Mouse (Mus musculus) intestine, embryonic 14.5 days (tissue): ENCODE measurements at regions not wholly inside any gene's neighbourhood (a gene's known extent, or its start where the extent isn't known, plus 50 kb on each side); places are given as distances from the start of the nearest gene placed in this dataset.
A peak's percentile ranks its signal among the peaks of the same experiment; 100 is the strongest.

ENCODE experiments used
- ATAC-seq: fragments of 200-750 bp; cut with Nextera tagmentation; replicated peaks from 2 replicates; pipeline ENCODE4 v1.8.0; 2017; ENCODE audit warnings: low read depth, moderate number of reproducible peaks, moderate TSS enrichment, moderate library complexity; ENCODE audit not compliant: low FRiP score, low TSS enrichment
- DNase-seq: peaks from one replicate; pipeline ENCODE4 v3.0.0-alpha.2; 2018; ENCODE audit warnings: low spot score
- H3K27ac ChIP-seq: fragments of 300-500 bp; sonication (generic); 2 replicates; pipeline ENCODE4 v1.5.1; 2014; ENCODE audit warnings: low read depth, mild to moderate bottlenecking, control low read depth
- H3K27me3 ChIP-seq: fragments of 300-500 bp; sonication (generic); replicated peaks from 2 replicates; pipeline ENCODE4 v1.6.1; 2014; ENCODE audit warnings: low read length, control low read depth; ENCODE audit not compliant: control insufficient read depth, insufficient read depth
- H3K36me3 ChIP-seq: fragments of 300-500 bp; sonication (generic); 2 replicates; pipeline ENCODE4 v1.6.1; 2014; ENCODE audit warnings: low read length, control low read depth; ENCODE audit not compliant: control insufficient read depth, insufficient read depth
- H3K4me1 ChIP-seq: fragments of 300-500 bp; sonication (generic); replicated peaks from 2 replicates; pipeline ENCODE4 v1.6.1; 2014; ENCODE audit warnings: low read length, control low read depth, mixed read lengths; ENCODE audit not compliant: control insufficient read depth, insufficient read depth
- H3K4me2 ChIP-seq: fragments of 300-500 bp; sonication (generic); 2 replicates; pipeline ENCODE4 v1.6.1; 2014; ENCODE audit warnings: low read length
- H3K4me3 ChIP-seq: fragments of 300-500 bp; sonication (generic); 2 replicates; pipeline ENCODE4 v1.5.1; 2014; ENCODE audit warnings: low read depth, low read length, control low read depth, mixed read lengths
- H3K9ac ChIP-seq: fragments of 300-500 bp; sonication (generic); 2 replicates; pipeline ENCODE4 v1.6.1; 2014; ENCODE audit warnings: mild to moderate bottlenecking, low read length
- H3K9me3 ChIP-seq: fragments of 300-500 bp; sonication (generic); 2 replicates; pipeline ENCODE4 v1.6.1; 2016; ENCODE audit warnings: low read length, control low read depth; ENCODE audit not compliant: control insufficient read depth
- WGBS: fragments of 180-500 bp; shearing (Covaris S2); extraction: QIAGEN DNeasy Blood & Tissue Kit; methylation state at CpG from one replicate; pipeline ENCODE4 v1.1.7; 2014; 5-methylcytosine and 5-hydroxymethylcytosine counted together

- no peaks in the 10 kb centered on the region for H3K9me3 ChIP-seq
- no peak overlapping the region; the same call in 1 of the 2 replicates for H3K4me3 ChIP-seq
- 17% methylated on average over 9 of the region's 9 CpGs for WGBS
- H3K4me1 ChIP-seq = peaks cover 31% of the 10 kb centered on the region
- H3K36me3 ChIP-seq = no peaks in the 10 kb centered on the region
- H3K9ac ChIP-seq = 0 out of 2 replicates have a peak overlapping the region, but pooled peaks have one; percentile 25
- H3K27me3 ChIP-seq = no peaks in the 10 kb centered on the region
- ATAC-seq = no peak
- peak overlapping the region; percentile 48 for H3K4me2 ChIP-seq
- peak overlapping the region; percentile 83 for H3K27ac ChIP-seq
- peak; percentile 57 for DNase-seq
Observed at GRCm38 (mm10) chr2:116971666-116972613, 93.4 kb downstream of the Tmco5 start.

DNA sequence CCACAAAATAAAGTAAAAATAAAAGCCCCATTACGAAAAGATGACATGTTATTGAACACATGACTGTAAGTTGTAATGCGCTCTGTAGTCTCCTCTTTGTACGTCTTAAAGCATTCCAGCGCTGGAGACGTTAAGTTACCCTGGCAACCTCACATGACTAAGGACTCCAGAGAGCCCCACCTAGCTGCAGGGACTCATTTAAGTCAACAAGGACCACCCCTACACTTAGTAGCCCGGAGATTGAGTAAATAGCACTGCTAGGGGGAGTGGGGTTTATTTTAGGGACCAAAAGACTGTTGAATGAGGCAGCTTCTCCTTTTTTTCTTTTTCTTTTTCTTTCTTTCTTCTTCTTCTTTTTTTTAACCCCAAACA, 94.1 kb downstream of the Tmco5 start:
- Histone ChIP-seq H3K9me3 (no peaks in the 10 kb centered on the region), H3K4me3 (no peak overlapping the region; the same call in 1 of the 2 replicates), H3K36me3 (no peaks in the 10 kb centered on the region), H3K4me2 (peak overlapping the region; percentile 48), H3K9ac (0 out of 2 replicates have a peak overlapping the region, but pooled peaks have one; percentile 25), H3K27me3 (no peaks in the 10 kb centered on the region), H3K27ac (peak overlapping the region; percentile 83), H3K4me1 (peaks cover 36% of the 10 kb centered on the region)
- ATAC-seq = peak; percentile 34; the same call in 1 of the 2 replicates
- DNase-seq = no peak
- 5% methylated on average over 6 of the region's 6 CpGs for WGBS

GRCm38 (mm10) chr2:116973441-116973840, 95.0 kb downstream of the Tmco5 start:
- WGBS = 67% methylated on average over 3 of the region's 3 CpGs
- Histone ChIP-seq H3K27ac (no peak overlapping the region), H3K36me3 (no peaks in the 10 kb centered on the region), H3K27me3 (no peaks in the 10 kb centered on the region), H3K4me3 (no peak overlapping the region), H3K4me1 (peaks cover 39% of the 10 kb centered on the region), H3K9ac (no peak overlapping the region), H3K4me2 (no peak overlapping the region), H3K9me3 (no peaks in the 10 kb centered on the region)
- ATAC-seq (no peak), DNase-seq (no peak)

GRCm38 (mm10) chr2:116974152-116974551, 95.7 kb downstream of the Tmco5 start:
- H3K27me3 ChIP-seq = no peaks in the 10 kb centered on the region
- peaks cover 40% of the 10 kb centered on the region for H3K4me1 ChIP-seq
- no peaks in the 10 kb centered on the region for H3K36me3 ChIP-seq
- no peak overlapping the region for H3K4me3 ChIP-seq
- DNase-seq (no peak), ATAC-seq (no peak)
- no peak overlapping the region for H3K4me2 ChIP-seq
- 79% methylated on average over 9 of the region's 9 CpGs for WGBS
- H3K27ac ChIP-seq = peak overlapping the region; percentile 98; the same call in 1 of the 2 replicates
- H3K9me3 ChIP-seq = no peaks in the 10 kb centered on the region
- no peak overlapping the region for H3K9ac ChIP-seq

GRCm38 (mm10) chr2:116974569-116975060, 96.1 kb downstream of the Tmco5 start:
- peak overlapping the region; percentile 49; the same call in 1 of the 2 replicates for H3K4me3 ChIP-seq
- DNase-seq (no peak), ATAC-seq (no peak)
- no peaks in the 10 kb centered on the region for H3K36me3 ChIP-seq
- peak overlapping the region; percentile 69 for H3K4me2 ChIP-seq
- H3K9me3 ChIP-seq = no peaks in the 10 kb centered on the region
- H3K9ac ChIP-seq = peak overlapping the region; percentile 88; the same call in 1 of the 2 replicates
- no peaks in the 10 kb centered on the region for H3K27me3 ChIP-seq
- 45% methylated on average over 7 of the region's 7 CpGs for WGBS
- peak overlapping the region; percentile 98 for H3K27ac ChIP-seq
- peaks cover 44% of the 10 kb centered on the region for H3K4me1 ChIP-seq

GRCm38 (mm10) chr2:116975091-116975600, 96.7 kb downstream of the Tmco5 start:
- no peaks in the 10 kb centered on the region for H3K36me3 ChIP-seq
- no peaks in the 10 kb centered on the region for H3K9me3 ChIP-seq
- H3K27me3 ChIP-seq = no peaks in the 10 kb centered on the region
- H3K4me2 ChIP-seq = peak overlapping the region; percentile 69
- ATAC-seq (peak; percentile 13), DNase-seq (no peak)
- 2% methylated on average over 14 of the region's 14 CpGs for WGBS
- H3K9ac ChIP-seq = peak overlapping the region; percentile 88
- H3K27ac ChIP-seq = peak overlapping the region; percentile 98
- peaks cover 50% of the 10 kb centered on the region for H3K4me1 ChIP-seq
- peak overlapping the region; percentile 49 for H3K4me3 ChIP-seq

- peak; percentile 86 for ATAC-seq
- Histone ChIP-seq H3K27me3 (no peaks in the 10 kb centered on the region), H3K9ac (peak overlapping the region; percentile 88), H3K4me2 (peak overlapping the region; percentile 69), H3K4me1 (peaks cover 57% of the 10 kb centered on the region), H3K9me3 (no peaks in the 10 kb centered on the region), H3K36me3 (no peaks in the 10 kb centered on the region), H3K4me3 (peak overlapping the region; percentile 49), H3K27ac (peak overlapping the region; percentile 98)
- DNase-seq = peak; percentile 93
- WGBS = under 1% methylated on average over 54 of the region's 54 CpGs
Observed at GRCm38 (mm10) chr2:116975601-116976431, 97.3 kb downstream of the Tmco5 start.

DNA sequence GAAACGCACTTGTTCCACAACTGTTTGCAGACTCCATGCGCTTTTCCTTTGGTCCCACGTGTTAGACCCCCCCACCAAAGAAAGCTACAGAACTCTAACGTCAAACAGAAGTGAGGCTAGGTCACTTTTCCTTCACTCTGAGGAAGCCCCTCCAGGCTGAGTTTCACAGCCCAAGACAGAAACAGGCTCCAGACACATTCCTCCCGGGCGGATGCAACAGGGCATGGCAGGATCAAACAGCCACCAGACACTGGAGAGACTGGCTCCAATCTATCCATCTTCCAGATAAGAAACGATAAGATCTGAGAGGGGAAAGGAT, 97.9 kb downstream of the Tmco5 start:
- peak overlapping the region; percentile 69 for H3K4me2 ChIP-seq
- H3K9ac ChIP-seq = peak overlapping the region; percentile 29; the same call in 1 of the 2 replicates
- 0 out of 2 replicates have a peak, but pooled peaks have one; percentile 16 for ATAC-seq
- H3K27ac ChIP-seq = peak overlapping the region; percentile 98
- no peaks in the 10 kb centered on the region for H3K27me3 ChIP-seq
- no peaks in the 10 kb centered on the region for H3K9me3 ChIP-seq
- DNase-seq = peak; percentile 78
- H3K4me1 ChIP-seq = peaks cover 58% of the 10 kb centered on the region
- 1% methylated on average over 7 of the region's 7 CpGs for WGBS
- H3K4me3 ChIP-seq = peak overlapping the region; percentile 49
- no peaks in the 10 kb centered on the region for H3K36me3 ChIP-seq
